Mouse (Mus musculus) brain, embryonic 14.5 days (tissue): ENCODE data around the gene 2010111I01Rik.

Experiments used
- CTCF ChIP-seq: fragments of 200-500 bp; IDR thresholded peaks from 2 replicates; pipeline ENCODE4 v1.5.1; 2012; ENCODE audit warnings: inconsistent platforms, mild to moderate bottlenecking, moderate library complexity, borderline replicate concordance; ENCODE audit not compliant: insufficient read depth, insufficient read length; ENCODE audit errors: extremely low read depth
- POLR2A ChIP-seq: fragments of 200-500 bp; IDR thresholded peaks from 2 replicates; pipeline ENCODE4 v1.6.1; 2012; ENCODE audit warnings: mild to moderate bottlenecking, inconsistent platforms, borderline replicate concordance; ENCODE audit not compliant: poor library complexity, insufficient read depth, insufficient read length, severe bottlenecking; ENCODE audit errors: extremely low read depth

- TF ChIP-seq POLR2A (no peak), CTCF (no peak)
These were observed 188.7 kb downstream of the 2010111I01Rik start for GRCm38 (mm10) chr13:63153397-63153796.
